Mouse (Mus musculus) thymus, adult 2 months (tissue): ENCODE data around the gene Synpo2.

Experiments used
- CTCF ChIP-seq: fragments of 200-500 bp; IDR thresholded peaks from 2 replicates; pipeline ENCODE4 v1.5.1; 2012; ENCODE audit warnings: mild to moderate bottlenecking, control low read depth, low read length, moderate library complexity, borderline replicate concordance; ENCODE audit not compliant: control insufficient read depth, poor library complexity, insufficient read depth; ENCODE audit errors: extremely low read depth
- POLR2A ChIP-seq: fragments of 200-500 bp; IDR thresholded peaks from 2 replicates; pipeline ENCODE4 v1.6.1; 2012; ENCODE audit warnings: mild to moderate bottlenecking, low read length, control low read depth, moderate library complexity; ENCODE audit not compliant: control insufficient read depth, poor library complexity, insufficient read depth; ENCODE audit errors: extremely low read depth

DNA sequence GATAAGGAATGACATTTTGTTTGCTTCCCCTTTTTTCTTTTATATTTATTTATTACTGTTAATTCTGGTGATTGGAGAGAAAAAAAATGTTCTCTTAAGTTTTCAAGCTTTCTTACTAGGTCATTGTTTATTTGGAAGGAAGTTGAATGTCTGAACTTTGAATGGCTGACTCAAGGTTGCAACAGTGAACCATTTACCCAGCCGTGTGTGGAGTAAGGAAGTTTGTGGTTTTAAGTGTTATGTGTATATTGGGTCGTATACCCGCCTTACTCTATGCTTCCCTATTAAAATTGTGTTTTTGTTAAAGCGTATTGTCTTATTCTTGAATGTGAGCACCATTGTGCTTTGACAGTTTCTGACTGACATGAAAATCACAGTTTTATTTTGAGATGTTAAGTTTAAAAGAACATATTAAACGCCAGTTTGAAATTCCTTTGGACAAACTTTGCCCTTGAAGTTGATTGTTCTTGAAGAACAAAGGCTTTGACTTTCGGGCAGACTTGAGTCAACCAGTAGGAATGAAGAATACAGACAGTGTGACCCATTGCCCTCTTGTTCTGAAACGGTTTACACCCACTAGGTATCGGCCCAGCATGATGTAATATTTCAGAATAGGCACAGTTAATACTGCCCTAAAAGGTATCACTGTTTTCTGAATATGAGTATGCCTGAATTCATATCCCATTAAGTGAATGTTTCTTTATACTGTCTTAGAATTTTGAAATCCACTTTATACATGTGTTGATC is 182.6 kb downstream of the Synpo2 start:
- TF ChIP-seq CTCF (no peak), POLR2A (no peak)
